ENCODE assay signal across 8 mouse cellular contexts in the genomic region with DNA sequence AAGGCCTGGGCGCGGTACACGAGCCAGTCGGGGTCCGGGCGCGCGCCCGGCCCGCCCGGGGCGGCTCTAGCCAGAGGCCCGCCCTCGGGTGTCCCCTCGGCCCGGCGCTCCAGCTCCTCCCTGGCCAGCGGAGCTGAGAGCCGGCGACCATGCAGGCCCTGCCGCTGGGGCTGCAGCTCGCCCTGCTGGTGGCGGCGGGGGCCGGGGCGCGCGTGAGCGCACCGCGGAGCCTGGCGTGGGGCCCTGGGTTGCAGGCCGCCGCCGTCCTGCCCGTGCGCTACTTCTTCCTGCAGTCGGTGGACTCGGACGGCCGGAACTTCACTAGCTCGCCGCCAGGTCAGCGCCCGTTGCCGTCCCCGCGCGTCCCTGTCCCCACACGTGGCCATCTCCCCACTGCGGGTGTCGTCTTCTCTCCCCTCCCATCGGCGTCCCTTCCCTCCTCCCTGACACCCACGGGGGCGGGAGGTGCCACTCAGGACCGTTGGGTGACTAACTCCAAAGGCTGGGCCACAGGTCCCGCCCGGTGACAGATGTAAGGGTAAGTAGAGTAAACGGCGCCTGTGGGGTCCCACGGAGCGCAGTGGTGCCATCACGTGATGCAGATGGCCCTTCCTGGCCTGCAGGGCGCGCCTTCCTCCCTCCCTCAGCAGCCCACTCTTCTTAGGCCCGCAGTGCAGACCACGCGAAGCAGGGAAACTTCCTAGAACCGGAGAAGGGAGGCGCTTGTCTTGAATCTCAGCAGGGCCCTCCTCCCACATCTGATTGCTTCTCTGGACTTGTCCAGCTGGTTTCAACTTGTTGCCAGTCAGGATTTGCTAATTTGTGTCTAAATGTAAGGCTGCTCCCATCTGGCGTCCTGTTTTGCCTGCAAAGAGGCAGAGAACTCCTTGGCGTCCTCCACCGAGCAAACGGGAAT. TPM values are rescaled to one million over a fixed set of nuclear protein-coding genes. Genes with fewer than 3 reads are reported as not detected.
A peak's percentile ranks its signal among the peaks of the same experiment; 100 is the strongest.
DNase-seq lines count a peak whose midpoint lies in the region; ATAC-seq lines count a peak whose summit lies in the region.

Gene Kdelc2, plus strand, starts transcription at position 75 of the 916 bp plus-strand sequence.

- no peaks in the 10 kb centered on the region for H3K9me3 ChIP-seq in hindbrain, embryonic 13.5 days

- H3K27ac ChIP-seq in hindbrain, embryonic 13.5 days: peak within 1 kb of the TSS; percentile 85

- H3K4me2 ChIP-seq in hindbrain, embryonic 13.5 days: peak within 1 kb of the TSS; percentile 99

- H3K4me3 ChIP-seq in hindbrain, embryonic 13.5 days: peak within 1 kb of the TSS; percentile 70

- peak within 1 kb of the TSS; percentile 80 for H3K9ac ChIP-seq in hindbrain, embryonic 13.5 days

- DNase-seq in R1 (ENCODE audit: low read depth, low spot score): peak; percentile 95
- DNase-seq in cerebellum, postnatal 10 days: peak; percentile 81 to 82
- peak; percentile 48 to 55 for DNase-seq in frontal cortex, postnatal 25 days (ENCODE audit: low spot score in 2 of 2)
- peak; percentile 36 to 51 for DNase-seq in layer of hippocampus, postnatal 25 days (ENCODE audit: extremely low spot score in 1 of 2, low spot score in 1 of 2)
- DNase-seq in lung, postnatal 14 days: peak; percentile 78
- DNase-seq in ovary, postnatal 36 days (ENCODE audit: low spot score): peak; percentile 77
- DNase-seq in urinary bladder, postnatal 25 days (ENCODE audit: low spot score): peak; percentile 66

- ATAC-seq in hindbrain, embryonic 13.5 days (ENCODE audit: low FRiP score): peak; percentile 95

- H3K36me3 ChIP-seq in hindbrain, embryonic 13.5 days: no peaks in the 10 kb centered on the region

- 0 out of 2 replicates have a peak, but pooled peaks cover 2% of the 10 kb centered on the region for H3K27me3 ChIP-seq in hindbrain, embryonic 13.5 days

- under 1% methylated on average over 71 of the region's 75 CpGs for WGBS in hindbrain, embryonic 13.5 days

- H3K4me1 ChIP-seq in hindbrain, embryonic 13.5 days (replicated peaks): peaks cover 12% of the 10 kb centered on the region; the same call in 1 of the 2 replicates

RNA-seq across cellular contexts. Expression of gene Kdelc2, which starts in this region (rescaled TPM):
- 6.6 and 7.8 TPM in 2 replicates for polyA plus RNA-seq in hindbrain, embryonic 13.5 days (2015; fragmentation: Nextera tagmentation; extraction: Ambion mirVana)
- 1 to 10 TPM; 4.5 to 5.2 TPM for total RNA-seq in layer of hippocampus, postnatal 25 days (2021)

Comparison
In these comparisons a context has a peak if more than half of its experiments do, and no peak if none do; other contexts are left out.
1. Peak in every context shown above with its lines: DNase-seq, ATAC-seq, H3K4me3 ChIP-seq and H3K27ac ChIP-seq.
2. DNase-seq: peak in every context shown above with its lines; median percentile 95 in R1; 82 in cerebellum, postnatal 10 days; 78 in lung, postnatal 14 days; 77 in ovary, postnatal 36 days; 66 in urinary bladder, postnatal 25 days; 52 in frontal cortex, postnatal 25 days; 44 in layer of hippocampus, postnatal 25 days.